Comparison of ENCODE assay signal across 11 mouse cellular contexts in the genomic region with DNA sequence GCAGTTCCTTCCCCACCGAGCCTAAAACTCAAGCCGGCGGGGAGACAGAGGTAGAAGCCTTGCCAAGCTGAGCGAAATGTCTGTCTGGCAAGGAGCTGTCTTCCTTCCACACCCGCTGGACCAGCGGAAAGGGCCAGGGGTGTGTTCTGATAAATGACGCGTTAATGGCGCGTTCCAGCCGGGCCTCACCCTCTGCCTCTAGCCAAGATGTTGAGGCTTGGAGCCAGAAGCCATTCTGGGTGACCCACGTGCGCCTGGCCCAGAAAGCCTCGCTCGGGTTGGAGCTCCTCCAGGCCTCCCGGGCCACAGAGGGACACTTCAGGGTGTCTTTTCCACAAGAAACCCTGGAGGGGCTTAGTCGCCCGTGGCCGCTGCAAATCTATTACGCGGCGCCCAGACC. TPM values are rescaled to one million over a fixed set of nuclear protein-coding genes. Genes with fewer than 3 reads are reported as not detected.
DNase-seq lines count a peak whose midpoint lies in the region; ATAC-seq lines count a peak whose summit lies in the region.
"Had no signal": no experiment of that assay in that cellular context is flagged by ENCODE, and none has a peak within 500 bp of the region (broad histone marks: within the 10 kb centered on the region; RNA-seq: fewer than 3 reads in every experiment).

No protein-coding gene starts in this region.

- no peak overlapping the region for H3K27ac ChIP-seq in heart, embryonic 10.5 days
- no peak overlapping the region for H3K27ac ChIP-seq in midbrain, embryonic 16.5 days (ENCODE audit: low read length)
- H3K27ac ChIP-seq: limb, embryonic 12.5 days; neural tube, embryonic 13.5 days had no signal

- 0 out of 2 replicates have a peak, but pooled peaks cover 3% of the 10 kb centered on the region for H3K36me3 ChIP-seq in heart, embryonic 10.5 days
- no peaks in the 10 kb centered on the region for H3K36me3 ChIP-seq in midbrain, embryonic 16.5 days (ENCODE audit: control insufficient read depth, insufficient read depth, low read length)
- H3K36me3 ChIP-seq: limb, embryonic 12.5 days; neural tube, embryonic 13.5 days had no signal

- peaks cover 96% of the 10 kb centered on the region for H3K27me3 ChIP-seq in heart, embryonic 10.5 days (ENCODE audit: insufficient read depth, poor library complexity, severe bottlenecking)
- peaks cover 73% of the 10 kb centered on the region for H3K27me3 ChIP-seq in midbrain, embryonic 16.5 days (ENCODE audit: control insufficient read depth, insufficient read depth, low read depth, low read length)

- DNase-seq in urinary bladder, postnatal 25 days (ENCODE audit: low spot score), result peak; percentile 29
- DNase-seq in urinary bladder, postnatal 10 days (ENCODE audit: low spot score), result no peak
- no peak for DNase-seq in heart, embryonic 10.5 days (ENCODE audit: low spot score)
- DNase-seq in kidney, postnatal 4 days, result peak; percentile 29 to 47
- DNase-seq in urinary bladder, postnatal 36 days (ENCODE audit: low spot score in 2 of 2), result peak; percentile 20 to 66
- DNase-seq in right cerebral cortex, postnatal 4 days, result no peak
- DNase-seq: cerebellum, adult 9-11 months had no signal

- H3K9me3 ChIP-seq in heart, embryonic 10.5 days, result no peaks in the 10 kb centered on the region; the same call in 1 of the 2 replicates
- no peaks in the 10 kb centered on the region for H3K9me3 ChIP-seq in midbrain, embryonic 16.5 days (replicated peaks; ENCODE audit: control insufficient read depth, low read length, poor library complexity, severe bottlenecking)
- H3K9me3 ChIP-seq: neural tube, embryonic 13.5 days had no signal

- no peak overlapping the region for H3K4me2 ChIP-seq in midbrain, embryonic 16.5 days (ENCODE audit: low read length)
- H3K4me2 ChIP-seq: limb, embryonic 12.5 days; neural tube, embryonic 13.5 days had no signal

- H3K4me3 ChIP-seq in heart, embryonic 10.5 days, result peak overlapping the region; percentile 29; the same call in 1 of the 2 replicates
- no peak overlapping the region for H3K4me3 ChIP-seq in midbrain, embryonic 16.5 days (ENCODE audit: low read depth, low read length)
- H3K4me3 ChIP-seq: limb, embryonic 12.5 days; neural tube, embryonic 13.5 days had no signal

- whole genome bisulfite sequencing in heart, embryonic 10.5 days, result under 1% methylated on average over 22 of the region's 22 CpGs
- 0% methylated on average over 22 of the region's 22 CpGs for WGBS in midbrain, embryonic 16.5 days

- H3K4me1 ChIP-seq in heart, embryonic 10.5 days, result peaks cover 22% of the 10 kb centered on the region
- H3K4me1 ChIP-seq in midbrain, embryonic 16.5 days (ENCODE audit: control insufficient read depth, insufficient read depth, low read length), result peaks cover 6% of the 10 kb centered on the region

- no peak for ATAC-seq in midbrain, embryonic 16.5 days
- ATAC-seq in inflammation-experienced regulatory T-cells, adult 6 months, result no peak

- no peak overlapping the region for H3K9ac ChIP-seq in midbrain, embryonic 16.5 days (ENCODE audit: low read depth, low read length)
- H3K9ac ChIP-seq: limb, embryonic 12.5 days; neural tube, embryonic 13.5 days had no signal

RNA-seq across cellular contexts. Expression of a gene that starts 4.6 kb away (rescaled TPM):
- 0.44 TPM in 1 of 2 replicates, not detected in the other for polyA plus RNA-seq in heart, embryonic 10.5 days (2016; fragmentation: Nextera tagmentation; extraction: Ambion mirVana)
- polyA plus RNA-seq in midbrain, embryonic 16.5 days (2015; fragmentation: Nextera tagmentation; extraction: Ambion mirVana), result 1.2 and 1.6 TPM in 2 replicates
- not detected for polyA plus RNA-seq in inflammation-experienced regulatory T-cells, adult 6 months (2017; shearing (Covaris generic))
- polyA plus RNA-seq: limb, embryonic 12.5 days had no signal

RNA-seq across cellular contexts. Expression of a gene that starts 48.9 kb away (rescaled TPM):
- polyA plus RNA-seq in heart, embryonic 10.5 days (2016; fragmentation: Nextera tagmentation; extraction: Ambion mirVana), result 0.31 and 0.32 TPM in 2 replicates
- 1.1 and 1.4 TPM in 2 replicates for polyA plus RNA-seq in midbrain, embryonic 16.5 days (2015; fragmentation: Nextera tagmentation; extraction: Ambion mirVana)
- not detected for polyA plus RNA-seq in inflammation-experienced regulatory T-cells, adult 6 months (2017; shearing (Covaris generic))

RNA-seq across cellular contexts. Expression of a gene that starts 56.6 kb away (rescaled TPM):
- 80.6 and 140 TPM in 2 replicates for polyA plus RNA-seq in heart, embryonic 10.5 days (2016; fragmentation: Nextera tagmentation; extraction: Ambion mirVana)
- polyA plus RNA-seq in midbrain, embryonic 16.5 days (2015; fragmentation: Nextera tagmentation; extraction: Ambion mirVana), result 30.2 and 35.2 TPM in 2 replicates
- polyA plus RNA-seq in inflammation-experienced regulatory T-cells, adult 6 months (2017; shearing (Covaris generic)), result 1 to 10 TPM; 6.7 to 8.2 (median 7.9) TPM

Comparison
In these comparisons a context has a peak if more than half of its experiments do, and no peak if none do; other contexts are left out.
1. DNase-seq: peak in urinary bladder, postnatal 25 days (single experiment), kidney, postnatal 4 days (2 of 2) and urinary bladder, postnatal 36 days (2 of 2); none in urinary bladder, postnatal 10 days (single experiment), heart, embryonic 10.5 days (single experiment) and right cerebral cortex, postnatal 4 days (single experiment).